Mouse (Mus musculus) left cerebral cortex, adult 8-10 months (tissue): ENCODE results near the gene Hpn. TPM values are rescaled to one million over a fixed set of nuclear protein-coding genes. Genes with fewer than 3 reads are reported as not detected.

Source experiments
- DNase-seq, 2 experiments: peaks; one replicate each; pipeline ENCODE4 v3.0.0; 2022; ENCODE audit warnings: low spot score in 2 of 2
- total RNA-seq, 4 experiments: library from RNA; stranded (reverse); gene quantifications; 2 replicates each; pipeline ENCODE4 v1.2.4; 2022

The Hpn gene
- total RNA-seq, 4 experiments from 2014 or later = 2.0 to 4.4 (median 3.5) TPM

GRCm38 (mm10) chr7:31112036-31112435 lies 3.1 kb downstream of the Hpn start:
- DNase-seq = no peak

GRCm38 (mm10) chr7:31110861-31111385 lies 4.2 kb downstream of the Hpn start:
- no peak for DNase-seq

GRCm38 (mm10) chr7:31109796-31110195 lies 5.3 kb downstream of the Hpn start:
- DNase-seq = no peak

- no peak for DNase-seq
Observed at GRCm38 (mm10) chr7:31109091-31109490, 6.0 kb downstream of the Hpn start.

- DNase-seq = no peak
Observed at GRCm38 (mm10) chr7:31107781-31108180, 7.3 kb downstream of the Hpn start.

- DNase-seq = no peak
Observed at GRCm38 (mm10) chr7:31106166-31106565, 8.9 kb downstream of the Hpn start.

- DNase-seq = peak in 1 of 2 experiments; percentile 69
Observed at GRCm38 (mm10) chr7:31105061-31105768, 9.9 kb downstream of the Hpn start.

- DNase-seq = no peak
Observed at GRCm38 (mm10) chr7:31100786-31101185, 14.3 kb downstream of the Hpn start.

GRCm38 (mm10) chr7:31099612-31099982 lies 15.5 kb downstream of the Hpn start:
- no peak for DNase-seq

GRCm38 (mm10) chr7:31098697-31099611 lies 16.1 kb downstream of the Hpn start:
- DNase-seq = no peak

- DNase-seq = peak; percentile 78 to 79
Observed at GRCm38 (mm10) chr7:31097583-31098248, 17.4 kb downstream of the Hpn start.

- no peak for DNase-seq
Observed at GRCm38 (mm10) chr7:31096892-31097564, 18.1 kb downstream of the Hpn start.

GRCm38 (mm10) chr7:31094774-31095501 lies 20.2 kb downstream of the Hpn start:
- DNase-seq = no peak

- DNase-seq = no peak
Observed at GRCm38 (mm10) chr7:31089721-31090120, 25.4 kb downstream of the Hpn start.

- DNase-seq = no peak
Observed at GRCm38 (mm10) chr7:31088206-31088605, 26.9 kb downstream of the Hpn start.

GRCm38 (mm10) chr7:31087262-31087661 lies 27.8 kb downstream of the Hpn start:
- DNase-seq = no peak

- DNase-seq = no peak
Observed at GRCm38 (mm10) chr7:31086175-31086755, 28.8 kb downstream of the Hpn start.

GRCm38 (mm10) chr7:31085171-31085570 lies 29.9 kb downstream of the Hpn start:
- DNase-seq = peak in 1 of 2 experiments; percentile 58

GRCm38 (mm10) chr7:31084140-31084539 lies 30.9 kb downstream of the Hpn start:
- DNase-seq = no peak
